Mouse (Mus musculus): ENCODE results near the gene Zfyve1. TPM values are rescaled to one million over a fixed set of nuclear protein-coding genes. Genes with fewer than 3 reads are reported as not detected.

Zfyve1 gene
- total and polyA plus RNA-seq, 3 experiments = 8.0 to 8.3 TPM; not detected in 1

- Histone ChIP-seq H3K9ac (ENCODE audit: control insufficient read depth, low read depth, low read length, poor library complexity, severe bottlenecking) (no peak overlapping the region), H3K4me3 (ENCODE audit: control insufficient read depth in 1 of 2, insufficient read depth in 1 of 2, low read depth in 2 of 2, low read length in 2 of 2) (no peak overlapping the region), H3K9me3 (replicated peaks; ENCODE audit: insufficient read depth, low read length) (no peaks in the 10 kb centered on the region), H3K27ac (ENCODE audit: control insufficient read depth, low read depth, low read length) (no peak overlapping the region), H3K4me1 (ENCODE audit: control insufficient read depth in 1 of 2, insufficient read depth in 2 of 2, low read length in 2 of 2) (no peaks in the 10 kb centered on the region), H3K36me3 (ENCODE audit: control insufficient read depth in 1 of 2, insufficient read depth in 2 of 2, low read length in 2 of 2) (no peaks in the 10 kb centered on the region; a peak in 1 of 4 replicates), H3K79me2 (ENCODE audit: control insufficient read depth, insufficient read depth, low read length, poor library complexity) (no peaks in the 10 kb centered on the region), H3K27me3 (ENCODE audit: control insufficient read depth in 1 of 2, insufficient read depth in 2 of 2, low read length in 2 of 2) (no peaks in the 10 kb centered on the region)
- no peak for DNase-seq (ENCODE audit: low read depth, low spot score)
- TF ChIP-seq NRF1 (IDR thresholded peaks at IDR 0.05; ENCODE audit: insufficient read depth, low read depth, low read length, poor library complexity, severe bottlenecking) (no peak), MXI1 (IDR thresholded peaks at IDR 0.05; ENCODE audit: low read depth, low read length) (no peak), USF1 (IDR thresholded peaks at IDR 0.05; ENCODE audit: low read depth, low read length) (no peak), NELFE (IDR thresholded peaks at IDR 0.05; ENCODE audit: low read depth, low read length) (no peak), USF2 (IDR thresholded peaks at IDR 0.05; ENCODE audit: borderline replicate concordance in 1 of 2, insufficient read depth in 1 of 2, low read depth in 1 of 2, low read length in 2 of 2) (no peak), KAT2A (conservative IDR thresholded peaks at IDR 0.05; ENCODE audit: low read depth, low read length) (no peak), JUND (IDR thresholded peaks at IDR 0.05; ENCODE audit: low read depth, low read length) (no peak), ELF1 (IDR thresholded peaks at IDR 0.05; ENCODE audit: low read depth, low read length) (no peak)
Observed at GRCm38 (mm10) chr12:83535428-83535827, 61.6 kb downstream of the Zfyve1 start.

GRCm38 (mm10) chr12:83534190-83534589, 62.8 kb downstream of the Zfyve1 start:
- no peaks in the 10 kb centered on the region for H3K4me1 ChIP-seq (ENCODE audit: control insufficient read depth in 1 of 2, insufficient read depth in 2 of 2, low read length in 2 of 2)
- TF ChIP-seq BHLHE40 (IDR thresholded peaks at IDR 0.05; ENCODE audit: borderline replicate concordance, low read depth, low read length) (no peak), RCOR1 (IDR thresholded peaks at IDR 0.05; ENCODE audit: low read depth, low read length) (no peak), SIN3A (IDR thresholded peaks at IDR 0.05; ENCODE audit: low read length) (no peak), MXI1 (IDR thresholded peaks at IDR 0.05; ENCODE audit: low read depth, low read length) (no peak), MEF2A (IDR thresholded peaks at IDR 0.05; ENCODE audit: extremely low read depth, insufficient replicate concordance, low read depth, low read length, poor library complexity, severe bottlenecking) (no peak), E2F4 (IDR thresholded peaks at IDR 0.05; ENCODE audit: borderline replicate concordance, low read depth, low read length) (no peak), SMC3 (IDR thresholded peaks at IDR 0.05; ENCODE audit: low read depth, low read length) (no peak), ZC3H11A (IDR thresholded peaks at IDR 0.05; ENCODE audit: low read depth, low read length) (no peak), KAT2A (conservative IDR thresholded peaks at IDR 0.05; ENCODE audit: low read depth, low read length) (no peak), ELF1 (IDR thresholded peaks at IDR 0.05; ENCODE audit: low read depth, low read length) (no peak), ETS1 (IDR thresholded peaks at IDR 0.05; ENCODE audit: low read depth, low read length) (no peak), POLR2A (IDR thresholded peaks at IDR 0.05; ENCODE audit: control insufficient read depth in 1 of 2, insufficient read depth in 1 of 2, low read depth in 1 of 2, low read length in 2 of 2, poor library complexity in 1 of 2) (no peak), RAD21 (IDR thresholded peaks at IDR 0.05; ENCODE audit: low read depth, low read length) (no peak), POLR2AphosphoS2 (IDR thresholded peaks at IDR 0.05; ENCODE audit: low read length) (no peak), UBTF (IDR thresholded peaks at IDR 0.05; ENCODE audit: borderline replicate concordance, insufficient read depth, low read depth, low read length) (no peak), CHD2 (IDR thresholded peaks at IDR 0.05; ENCODE audit: low read length) (no peak)
- H3K4me3 ChIP-seq (ENCODE audit: control insufficient read depth in 1 of 2, insufficient read depth in 1 of 2, low read depth in 2 of 2, low read length in 2 of 2) = no peak overlapping the region
- DNase-seq (ENCODE audit: low read depth, low spot score) = no peak
- no peak overlapping the region for H3K27ac ChIP-seq (ENCODE audit: control insufficient read depth, low read depth, low read length)
- no peaks in the 10 kb centered on the region for H3K9me3 ChIP-seq (replicated peaks; ENCODE audit: insufficient read depth, low read length)
- H3K79me2 ChIP-seq (ENCODE audit: control insufficient read depth, insufficient read depth, low read length, poor library complexity) = no peaks in the 10 kb centered on the region
- H3K36me3 ChIP-seq (ENCODE audit: control insufficient read depth in 1 of 2, insufficient read depth in 2 of 2, low read length in 2 of 2) = no peaks in the 10 kb centered on the region; a peak in 2 of 4 replicates
- H3K27me3 ChIP-seq (ENCODE audit: control insufficient read depth in 1 of 2, insufficient read depth in 2 of 2, low read length in 2 of 2) = no peaks in the 10 kb centered on the region
- no peak overlapping the region for H3K9ac ChIP-seq (ENCODE audit: control insufficient read depth, low read depth, low read length, poor library complexity, severe bottlenecking)
